Mouse (Mus musculus) lung, adult 2 months (tissue): ENCODE measurements around the gene Apol11a.

ENCODE experiments used
- CTCF ChIP-seq: fragments of 200-500 bp; IDR thresholded peaks from 2 replicates; pipeline ENCODE4 v1.5.1; 2011; ENCODE audit warnings: mild to moderate bottlenecking, low read length, control low read depth; ENCODE audit not compliant: insufficient read depth
- POLR2A ChIP-seq: fragments of 200-500 bp; IDR thresholded peaks from 2 replicates; pipeline ENCODE4 v1.6.1; 2011; ENCODE audit warnings: low read depth, mild to moderate bottlenecking, control low read depth, low read length, borderline replicate concordance; ENCODE audit errors: extremely low read depth

- TF ChIP-seq POLR2A (no peak), CTCF (no peak)
Measured at GRCm38 (mm10) chr15:77482140-77482794, 25.8 kb upstream of the Apol11a start.
